Mouse (Mus musculus) erythroblast, embryonic 14.5 days (primary cell): ENCODE measurements around the gene Zfp709. TPM values are rescaled to one million over a fixed set of nuclear protein-coding genes. Genes with fewer than 3 reads are reported as not detected.
A peak's percentile ranks its signal among the peaks of the same experiment; 100 is the strongest.
"Not testable (repeated sequence)": the region's sequence is repeated elsewhere in the genome, so short reads cannot be mapped to it uniquely, and the experiment has no call there.

Experiments used
- H3K27me3 ChIP-seq: 2 replicates; pipeline ENCODE4 v1.6.1; 2012; ENCODE audit warnings: inconsistent platforms; ENCODE audit not compliant: control insufficient read depth
- H3K36me3 ChIP-seq: 2 replicates; pipeline ENCODE4 v1.6.1; 2012; ENCODE audit warnings: mild to moderate bottlenecking, inconsistent platforms; ENCODE audit not compliant: control insufficient read depth
- H3K4me1 ChIP-seq: 2 replicates; pipeline ENCODE4 v1.6.1; 2012; ENCODE audit warnings: inconsistent platforms; ENCODE audit not compliant: control insufficient read depth
- H3K4me3 ChIP-seq: replicated peaks from 2 replicates; pipeline ENCODE3; 2012; ENCODE audit warnings: moderate library complexity, mild to moderate bottlenecking, inconsistent platforms
- H3K9me3 ChIP-seq: 2 replicates; pipeline ENCODE4 v1.6.1; 2012; ENCODE audit warnings: low read length, inconsistent platforms, mixed read lengths; ENCODE audit not compliant: control insufficient read depth
- GATA1 ChIP-seq: IDR thresholded peaks from 2 replicates; pipeline ENCODE4 v1.6.1; 2012; ENCODE audit warnings: low read length, inconsistent platforms, mixed read lengths
- TAL1 ChIP-seq: IDR thresholded peaks from 3 replicates; pipeline ENCODE4 v1.6.1; 2012; ENCODE audit warnings: low read length, inconsistent platforms, mixed read lengths
- polyA plus RNA-seq: library from polyadenylated mRNA; stranded (reverse); fragments of >175 nt; gene quantifications from 2 replicates; pipeline ENCODE4 v1.2.3, GENCODE M21; 2012

The Zfp709 gene
- not detected in 2 replicates for polyA plus RNA-seq

DNA sequence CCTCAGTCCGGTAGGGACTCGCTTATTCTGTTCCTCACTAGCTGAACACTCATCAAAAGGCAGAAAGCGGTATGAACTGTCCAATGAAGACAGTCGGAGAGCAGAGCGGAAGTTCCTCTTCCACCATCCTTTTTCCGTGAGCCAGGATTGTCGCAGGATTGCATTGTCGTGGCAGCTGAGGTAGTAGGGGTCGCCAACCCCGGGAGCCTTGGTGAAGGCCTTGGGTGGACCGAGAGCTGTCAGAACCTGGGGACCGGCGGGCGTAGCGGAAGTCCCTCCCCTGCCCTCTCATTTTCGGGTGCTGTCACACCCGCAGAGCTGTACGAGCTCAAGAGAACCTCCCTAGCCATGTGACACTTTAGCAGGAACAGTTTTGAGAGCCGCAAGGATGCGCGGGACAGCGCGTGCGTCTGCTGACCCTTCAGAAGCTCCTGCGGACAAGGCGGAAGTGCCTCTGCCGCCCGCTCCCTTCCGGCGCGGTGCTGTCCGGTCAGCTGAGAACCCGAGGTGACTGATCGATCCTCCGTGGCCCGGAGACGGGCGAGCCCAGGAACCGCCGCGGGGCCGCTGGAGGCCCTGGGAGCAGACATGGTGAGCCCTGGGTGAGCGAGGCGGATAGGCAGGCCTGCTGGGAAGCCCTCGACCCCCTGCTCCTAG lies at the start of gene Zfp709:
TSS of gene Zfp709 (plus strand) at position 402 of the 657 bp plus-strand sequence.
- Histone ChIP-seq H3K4me1 (peaks cover 14% of the 10 kb centered on the region), H3K9me3 (peaks cover 4% of the 10 kb centered on the region; the same call in 1 of the 2 replicates), H3K27me3 (no peaks in the 10 kb centered on the region), H3K4me3 (peak within 1 kb of the TSS; percentile 79), H3K36me3 (peaks cover 9% of the 10 kb centered on the region)
- TF ChIP-seq GATA1: no peak
- TF ChIP-seq TAL1: no peak

- not testable (repeated sequence) for H3K36me3 ChIP-seq, H3K27me3 ChIP-seq, H3K4me1 ChIP-seq, H3K9me3 ChIP-seq, H3K4me3 ChIP-seq
These were observed 43.6 kb upstream of the Zfp709 start for GRCm38 (mm10) chr8:71838207-71838606.

- H3K36me3 ChIP-seq, H3K27me3 ChIP-seq, H3K9me3 ChIP-seq, H3K4me3 ChIP-seq, H3K4me1 ChIP-seq: not testable (repeated sequence)
These were observed 40.5 kb upstream of the Zfp709 start for GRCm38 (mm10) chr8:71841201-71841817.

GRCm38 (mm10) chr8:71842476-71842875 lies 39.3 kb upstream of the Zfp709 start:
- not testable (repeated sequence) for H3K4me1 ChIP-seq, H3K4me3 ChIP-seq, H3K27me3 ChIP-seq, H3K9me3 ChIP-seq, H3K36me3 ChIP-seq

DNA sequence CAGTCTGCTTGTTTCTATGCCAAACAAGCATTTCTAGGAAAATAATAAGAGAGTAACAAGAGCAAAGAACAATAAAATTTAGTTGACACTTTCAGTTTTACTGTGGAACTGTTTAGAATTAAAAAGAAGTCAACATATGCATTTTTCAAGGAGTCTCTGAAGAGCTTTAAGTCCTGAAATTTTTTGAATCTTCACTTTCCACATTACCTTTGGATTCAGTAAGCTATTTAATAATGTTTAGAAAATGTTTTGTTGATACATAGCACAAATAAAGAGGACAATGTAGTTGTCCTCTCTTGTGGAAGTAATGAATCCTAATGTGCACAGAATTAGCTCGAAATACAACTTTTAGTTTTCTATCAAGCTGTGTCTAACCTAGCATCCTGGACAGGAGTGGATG lies 37.4 kb upstream of the Zfp709 start:
- H3K27me3 ChIP-seq, H3K9me3 ChIP-seq: not testable (repeated sequence)

DNA sequence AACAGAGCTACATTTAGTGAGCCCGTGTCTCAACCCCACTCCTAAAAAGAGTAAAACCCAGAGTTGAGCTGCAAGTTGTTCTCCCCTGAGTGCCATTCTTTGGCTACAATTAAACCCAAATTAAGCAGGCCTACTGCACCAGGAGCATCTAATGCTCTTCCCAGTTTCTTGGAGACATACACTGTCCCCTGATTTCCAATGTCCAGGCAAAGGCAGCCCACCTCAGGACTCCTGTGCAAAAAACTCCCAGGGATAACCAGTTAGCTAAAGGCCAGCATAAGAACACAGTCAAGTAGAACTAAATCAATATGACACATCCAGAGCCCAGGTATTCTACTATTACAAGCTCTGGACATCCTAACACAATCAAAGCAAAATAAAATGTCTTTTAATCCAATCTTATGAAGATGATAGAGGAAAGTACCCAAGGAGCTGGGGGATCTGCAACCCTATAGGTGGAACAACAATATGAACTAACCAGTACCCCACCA lies 35.8 kb upstream of the Zfp709 start:
- not testable (repeated sequence) for H3K4me3 ChIP-seq

More for the DNA sequence above, 37.4 kb upstream of the Zfp709 start:
- H3K4me1 ChIP-seq, H3K4me3 ChIP-seq, H3K36me3 ChIP-seq: not testable (repeated sequence)

GRCm38 (mm10) chr8:71846745-71847144 lies 35.1 kb upstream of the Zfp709 start:
- H3K4me1 ChIP-seq, H3K9me3 ChIP-seq, H3K27me3 ChIP-seq, H3K36me3 ChIP-seq, H3K4me3 ChIP-seq: not testable (repeated sequence)

More for the DNA sequence above, 35.8 kb upstream of the Zfp709 start:
- H3K36me3 ChIP-seq, H3K4me1 ChIP-seq, H3K9me3 ChIP-seq, H3K27me3 ChIP-seq: not testable (repeated sequence)

- H3K36me3 ChIP-seq, H3K4me3 ChIP-seq, H3K4me1 ChIP-seq, H3K27me3 ChIP-seq, H3K9me3 ChIP-seq: not testable (repeated sequence)
These were observed 30.8 kb upstream of the Zfp709 start for GRCm38 (mm10) chr8:71851014-71851413.

DNA sequence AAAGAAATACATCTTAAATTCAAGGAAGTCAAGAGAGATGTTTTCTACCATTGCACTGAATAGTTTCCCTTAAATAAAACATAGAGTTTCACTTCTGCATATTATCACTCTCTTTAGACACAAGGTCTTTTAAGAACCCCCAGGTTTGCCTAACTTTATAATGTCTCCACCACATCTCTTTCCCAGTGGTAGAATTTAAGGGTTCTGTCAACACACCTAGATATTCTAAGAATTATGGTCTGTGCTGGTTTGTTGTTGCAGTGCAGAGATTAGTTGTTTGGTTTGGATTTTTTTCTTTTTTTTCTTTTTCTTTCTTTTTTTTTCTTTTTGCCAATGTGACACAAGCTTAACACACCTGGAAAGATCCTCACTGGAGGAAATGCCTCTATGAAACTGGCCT lies 28.5 kb upstream of the Zfp709 start:
- H3K36me3 ChIP-seq, H3K4me3 ChIP-seq, H3K9me3 ChIP-seq, H3K4me1 ChIP-seq, H3K27me3 ChIP-seq: not testable (repeated sequence)

DNA sequence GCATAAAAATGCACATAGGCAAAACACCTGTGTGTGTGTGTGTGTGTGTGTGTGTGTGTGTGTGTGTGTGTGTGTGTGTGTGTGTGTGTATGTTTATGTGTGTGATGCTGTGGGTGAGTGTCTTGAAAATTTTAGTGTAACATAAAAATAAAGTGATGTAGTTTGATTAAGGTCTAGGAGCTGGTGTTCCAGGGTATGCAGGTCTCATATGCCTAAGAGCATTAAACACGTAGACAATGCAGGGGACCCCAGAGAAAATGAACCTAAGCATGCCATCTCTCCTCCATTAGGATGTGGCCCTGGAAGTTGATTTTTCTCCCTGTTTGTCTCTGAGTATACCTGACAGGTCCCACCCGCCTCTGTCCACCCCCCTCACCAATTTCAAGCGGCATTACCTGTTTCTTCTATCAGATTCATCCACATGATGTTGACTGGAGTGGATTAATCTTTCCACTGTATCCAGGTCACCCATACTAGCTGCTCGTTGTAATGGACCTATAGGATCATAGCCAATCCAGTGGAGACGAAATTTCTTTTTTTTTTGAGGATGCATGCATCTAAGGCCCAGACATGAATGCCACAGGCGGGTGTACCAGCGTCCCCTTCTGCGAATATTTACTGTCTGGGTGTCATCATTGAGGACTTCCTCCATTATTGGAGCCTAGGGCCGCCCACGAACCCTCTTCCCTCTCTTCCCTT lies 25.0 kb upstream of the Zfp709 start:
- H3K4me1 ChIP-seq, H3K36me3 ChIP-seq, H3K9me3 ChIP-seq, H3K4me3 ChIP-seq, H3K27me3 ChIP-seq: not testable (repeated sequence)

DNA sequence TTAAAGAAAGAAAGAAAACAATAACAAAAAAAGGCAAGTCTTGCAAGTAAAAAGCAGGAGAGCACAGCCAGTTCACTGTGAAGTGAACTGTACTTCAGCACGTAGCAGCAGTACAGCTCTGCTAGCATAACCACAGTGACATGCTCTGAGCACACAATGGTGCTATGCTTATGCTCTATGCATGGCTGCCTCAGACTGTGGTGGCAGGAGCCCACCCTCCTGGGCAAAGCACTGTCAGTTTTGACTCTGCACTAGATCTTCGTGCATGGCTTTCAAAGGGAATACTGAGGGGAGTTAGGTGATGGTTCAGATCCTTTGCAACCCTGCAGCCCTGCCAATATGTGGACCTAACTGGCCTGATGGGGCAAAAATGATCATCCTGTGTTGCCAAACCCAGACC lies 24.5 kb upstream of the Zfp709 start:
- H3K4me3 ChIP-seq, H3K27me3 ChIP-seq, H3K4me1 ChIP-seq, H3K36me3 ChIP-seq, H3K9me3 ChIP-seq: not testable (repeated sequence)

GRCm38 (mm10) chr8:71861551-71861950 lies 20.3 kb upstream of the Zfp709 start:
- not testable (repeated sequence) for H3K4me3 ChIP-seq, H3K4me1 ChIP-seq, H3K9me3 ChIP-seq, H3K27me3 ChIP-seq, H3K36me3 ChIP-seq

DNA sequence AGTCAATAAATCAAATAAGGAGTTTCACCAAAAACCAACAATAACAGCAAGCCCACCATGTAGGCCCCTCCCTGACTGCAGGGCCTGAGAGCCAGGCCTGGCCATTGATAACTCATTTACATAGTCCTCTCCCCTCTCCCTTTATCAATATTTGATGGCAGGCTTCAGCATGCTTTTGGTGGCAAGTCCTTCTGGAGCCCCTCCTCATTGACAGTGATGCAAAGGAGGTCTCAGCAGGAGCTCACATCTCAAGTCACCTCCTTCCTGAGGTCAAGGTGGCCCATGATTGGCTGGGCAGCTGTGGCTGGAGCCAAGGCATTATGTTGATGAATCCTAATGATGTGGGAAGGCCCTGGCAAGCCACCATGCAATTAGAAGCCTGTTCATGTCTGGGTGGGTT lies 19.8 kb upstream of the Zfp709 start:
- not testable (repeated sequence) for H3K27me3 ChIP-seq, H3K4me3 ChIP-seq, H3K4me1 ChIP-seq, H3K36me3 ChIP-seq, H3K9me3 ChIP-seq

- not testable (repeated sequence) for H3K36me3 ChIP-seq, H3K9me3 ChIP-seq, H3K27me3 ChIP-seq, H3K4me1 ChIP-seq, H3K4me3 ChIP-seq
These were observed 18.8 kb downstream of the Zfp709 start for GRCm38 (mm10) chr8:71900666-71901065.
